Mouse (Mus musculus) cortical plate, adult 2 months (tissue): ENCODE measurements at regions not wholly inside any gene's neighbourhood (a gene's known extent, or its start where the extent isn't known, plus 50 kb on each side); places are given as distances from the start of the nearest gene placed in this dataset.

ENCODE experiments used
- CTCF ChIP-seq: fragments of 200-500 bp; IDR thresholded peaks from 2 replicates; pipeline ENCODE4 v1.5.1; 2011; ENCODE audit warnings: mild to moderate bottlenecking, control low read depth, low read length; ENCODE audit not compliant: insufficient read depth; ENCODE audit errors: extremely low read depth
- POLR2A ChIP-seq: fragments of 200-500 bp; IDR thresholded peaks from 2 replicates; pipeline ENCODE4 v1.6.1; 2011; ENCODE audit warnings: mild to moderate bottlenecking, low read length, control low read depth; ENCODE audit not compliant: insufficient read depth; ENCODE audit errors: extremely low read depth

GRCm38 (mm10) chr7:40683641-40684040 lies 214.5 kb upstream of the Vstm2b start:
- TF ChIP-seq CTCF, result no peak
- TF ChIP-seq POLR2A, result no peak
